Mouse (Mus musculus): ENCODE data around the gene Il1r1.

Gene Il1r1

GRCm38 (mm10) chr1:40311625-40312024 lies 86.7 kb downstream of the Il1r1 start:
- no peak for TF ChIP-seq GATA4 (IDR thresholded peaks at IDR 0.05; ENCODE audit: insufficient replicate concordance, low read length)

GRCm38 (mm10) chr1:40314016-40314415 lies 89.1 kb downstream of the Il1r1 start:
- no peak for TF ChIP-seq GATA4 (IDR thresholded peaks at IDR 0.05; ENCODE audit: insufficient replicate concordance, low read length)

GRCm38 (mm10) chr1:40317657-40318056 lies 92.8 kb downstream of the Il1r1 start:
- TF ChIP-seq GATA4 (IDR thresholded peaks at IDR 0.05; ENCODE audit: insufficient replicate concordance, low read length) = no peak

GRCm38 (mm10) chr1:40321824-40322223 lies 96.9 kb downstream of the Il1r1 start:
- no peak for TF ChIP-seq GATA4 (IDR thresholded peaks at IDR 0.05; ENCODE audit: insufficient replicate concordance, low read length)

GRCm38 (mm10) chr1:40322543-40322942 lies 97.7 kb downstream of the Il1r1 start:
- no peak for TF ChIP-seq GATA4 (IDR thresholded peaks at IDR 0.05; ENCODE audit: insufficient replicate concordance, low read length)

- TF ChIP-seq GATA4 (IDR thresholded peaks at IDR 0.05; ENCODE audit: insufficient replicate concordance, low read length) = no peak
Observed at GRCm38 (mm10) chr1:40324457-40324856, 99.6 kb downstream of the Il1r1 start, which contains the start of gene Il1rl2. Gene Il1rl2, plus strand, starts transcription at chr1:40324610.

- no peak for TF ChIP-seq GATA4 (IDR thresholded peaks at IDR 0.05; ENCODE audit: insufficient replicate concordance, low read length)
Observed at GRCm38 (mm10) chr1:40324955-40325702, 100.2 kb downstream of the Il1r1 start.

- TF ChIP-seq GATA4 (IDR thresholded peaks at IDR 0.05; ENCODE audit: insufficient replicate concordance, low read length) = no peak
Observed at GRCm38 (mm10) chr1:40325711-40326327, 100.9 kb downstream of the Il1r1 start.

- TF ChIP-seq GATA4 (IDR thresholded peaks at IDR 0.05; ENCODE audit: insufficient replicate concordance, low read length) = no peak
Observed at GRCm38 (mm10) chr1:40327604-40328003, 102.7 kb downstream of the Il1r1 start.

- no peak for TF ChIP-seq GATA4 (IDR thresholded peaks at IDR 0.05; ENCODE audit: insufficient replicate concordance, low read length)
Observed at GRCm38 (mm10) chr1:40329526-40329925, 104.6 kb downstream of the Il1r1 start.

- no peak for TF ChIP-seq GATA4 (IDR thresholded peaks at IDR 0.05; ENCODE audit: insufficient replicate concordance, low read length)
Observed at GRCm38 (mm10) chr1:40330181-40330580, 105.3 kb downstream of the Il1r1 start.

GRCm38 (mm10) chr1:40339346-40339745 lies 114.5 kb downstream of the Il1r1 start:
- TF ChIP-seq GATA4 (IDR thresholded peaks at IDR 0.05; ENCODE audit: insufficient replicate concordance, low read length) = no peak

GRCm38 (mm10) chr1:40340102-40340501 lies 115.2 kb downstream of the Il1r1 start:
- TF ChIP-seq GATA4 (IDR thresholded peaks at IDR 0.05; ENCODE audit: insufficient replicate concordance, low read length) = no peak

- no peak for TF ChIP-seq GATA4 (IDR thresholded peaks at IDR 0.05; ENCODE audit: insufficient replicate concordance, low read length)
Observed at GRCm38 (mm10) chr1:40352158-40352903, 127.5 kb downstream of the Il1r1 start.

GRCm38 (mm10) chr1:40352904-40353286 lies 128.0 kb downstream of the Il1r1 start:
- TF ChIP-seq GATA4 (IDR thresholded peaks at IDR 0.05; ENCODE audit: insufficient replicate concordance, low read length) = no peak

- no peak for TF ChIP-seq GATA4 (IDR thresholded peaks at IDR 0.05; ENCODE audit: insufficient replicate concordance, low read length)
Observed at GRCm38 (mm10) chr1:40354665-40355064, 129.8 kb downstream of the Il1r1 start.

Measured in liver, adult (tissue).